Mouse (Mus musculus) limb, embryonic 14.5 days (tissue): ENCODE measurements around the gene Taf11. TPM values are rescaled to one million over a fixed set of nuclear protein-coding genes. Genes with fewer than 3 reads are reported as not detected.

Experiments
- ATAC-seq: fragments of 200-750 bp; cut with Nextera tagmentation; 2 replicates; pipeline ENCODE4 v1.8.0; 2017; ENCODE audit warnings: low read depth, moderate number of reproducible peaks, moderate TSS enrichment; ENCODE audit not compliant: low FRiP score
- DNase-seq: peaks from one replicate; pipeline ENCODE4 v3.0.0-alpha.2; 2015; ENCODE audit warnings: low spot score
- H3K27ac ChIP-seq: fragments of 300-500 bp; sonication (generic); replicated peaks from 2 replicates; pipeline ENCODE4 v1.5.1; 2014; ENCODE audit warnings: low read depth, mild to moderate bottlenecking, low read length, moderate library complexity, mixed read lengths
- H3K27me3 ChIP-seq: fragments of 300-500 bp; sonication (generic); 2 replicates; pipeline ENCODE4 v1.6.1; 2014; ENCODE audit warnings: low read length, mixed read lengths; ENCODE audit not compliant: control insufficient read depth, insufficient read depth
- H3K36me3 ChIP-seq: fragments of 300-500 bp; sonication (generic); 2 replicates; pipeline ENCODE4 v1.6.1; 2014; ENCODE audit warnings: mild to moderate bottlenecking, low read length, moderate library complexity, mixed read lengths; ENCODE audit not compliant: control insufficient read depth, insufficient read depth
- H3K4me1 ChIP-seq: fragments of 300-500 bp; sonication (generic); 2 replicates; pipeline ENCODE4 v1.6.1; 2014; ENCODE audit warnings: antibody characterized with exemption, low read length, mixed read lengths; ENCODE audit not compliant: control insufficient read depth, insufficient read depth
- H3K4me2 ChIP-seq: fragments of 300-500 bp; sonication (generic); replicated peaks from 2 replicates; pipeline ENCODE4 v1.6.1; 2014; ENCODE audit warnings: low read depth, mild to moderate bottlenecking, low read length, moderate library complexity; ENCODE audit not compliant: severe bottlenecking
- H3K4me3 ChIP-seq: fragments of 300-500 bp; sonication (generic); replicated peaks from 2 replicates; pipeline ENCODE4 v1.5.1; 2014; ENCODE audit warnings: low read length
- H3K9ac ChIP-seq: fragments of 300-500 bp; sonication (generic); 2 replicates; pipeline ENCODE4 v1.6.1; 2014; ENCODE audit warnings: mild to moderate bottlenecking, low read depth, low read length, moderate library complexity; ENCODE audit not compliant: severe bottlenecking
- H3K9me3 ChIP-seq: fragments of 300-500 bp; sonication (generic); 2 replicates; pipeline ENCODE4 v1.6.1; 2016; ENCODE audit warnings: low read length; ENCODE audit not compliant: control insufficient read depth
- POLR2A ChIP-seq: fragments of 200-500 bp; IDR thresholded peaks from 2 replicates; pipeline ENCODE4 v1.8.0; 2012; ENCODE audit warnings: inconsistent platforms, mild to moderate bottlenecking, moderate library complexity, borderline replicate concordance; ENCODE audit not compliant: insufficient read depth, insufficient read length; ENCODE audit errors: extremely low read depth
- WGBS: fragments of 180-500 bp; shearing (Covaris S2); extraction: QIAGEN DNeasy Blood & Tissue Kit; methylation state at CpG from one replicate; pipeline ENCODE4 v1.1.7; 2014; 5-methylcytosine and 5-hydroxymethylcytosine counted together
- polyA plus RNA-seq, 2 experiments: library from polyadenylated mRNA; depleted of rRNA in 1 of 2; stranded (reverse) in 1 of 2; unstranded in 1 of 2; fragments of >200 nt; fragmentation: Nextera tagmentation in 1 of 2; extraction: Ambion mirVana in 1 of 2; gene quantifications; 2 replicates each; pipeline versions ENCODE4 v1.2.1 to v1.2.3; 2012 to 2014

Taf11 gene
- polyA plus RNA-seq, 2 experiments = 43.1 to 65.2 TPM

GRCm38 (mm10) chr17:27883994-27884393 lies 25.6 kb downstream of the Taf11 start:
- H3K27ac ChIP-seq = no peak overlapping the region
- no peaks in the 10 kb centered on the region for H3K4me1 ChIP-seq
- DNase-seq (no peak), ATAC-seq (no peak)
- peaks cover 89% of the 10 kb centered on the region for H3K36me3 ChIP-seq
- 91% methylated on average over 6 of the region's 6 CpGs for WGBS
- H3K4me3 ChIP-seq = no peak overlapping the region
- no peak for TF ChIP-seq POLR2A
- no peaks in the 10 kb centered on the region for H3K9me3 ChIP-seq
- H3K4me2 ChIP-seq = no peak overlapping the region
- no peaks in the 10 kb centered on the region for H3K27me3 ChIP-seq
- H3K9ac ChIP-seq = no peak overlapping the region

DNA sequence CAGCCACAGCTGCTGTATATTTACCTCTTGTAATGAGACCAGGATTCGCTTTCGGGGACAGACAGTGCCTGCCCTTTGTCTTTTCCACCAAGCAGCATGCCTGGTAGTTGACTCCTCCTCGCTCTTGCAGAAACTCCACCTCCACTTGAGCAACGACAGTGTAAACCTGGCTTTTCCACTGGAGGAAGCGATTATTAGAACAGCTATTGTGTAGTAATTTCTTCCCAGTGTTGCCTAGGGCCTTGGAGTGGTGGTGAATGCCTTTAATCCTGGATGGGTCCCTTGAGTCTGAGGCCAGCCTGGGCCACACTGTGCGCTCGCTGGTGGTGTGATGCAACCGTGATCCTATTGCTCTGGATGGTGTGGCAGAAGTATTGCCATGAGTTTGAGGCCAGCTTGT lies 26.5 kb downstream of the Taf11 start:
- Histone ChIP-seq H3K9ac (no peak overlapping the region), H3K36me3 (peaks cover 86% of the 10 kb centered on the region)
- WGBS = 88% methylated on average over 8 of the region's 8 CpGs

GRCm38 (mm10) chr17:27881518-27881917 lies 28.1 kb downstream of the Taf11 start:
- 70% methylated on average over 11 of the region's 11 CpGs for WGBS
- no peak for TF ChIP-seq POLR2A
- no peak overlapping the region for H3K4me2 ChIP-seq
- no peak overlapping the region for H3K27ac ChIP-seq
- H3K27me3 ChIP-seq = no peaks in the 10 kb centered on the region
- no peak overlapping the region for H3K9ac ChIP-seq
- H3K4me3 ChIP-seq = no peak overlapping the region
- H3K9me3 ChIP-seq = no peaks in the 10 kb centered on the region
- no peaks in the 10 kb centered on the region for H3K4me1 ChIP-seq
- ATAC-seq (no peak), DNase-seq (peak; percentile 33)
- H3K36me3 ChIP-seq = peaks cover 81% of the 10 kb centered on the region

More for the DNA sequence above, 26.5 kb downstream of the Taf11 start:
- Histone ChIP-seq H3K4me1 (no peaks in the 10 kb centered on the region), H3K4me2 (no peak overlapping the region), H3K27me3 (no peaks in the 10 kb centered on the region), H3K4me3 (no peak overlapping the region), H3K27ac (no peak overlapping the region), H3K9me3 (no peaks in the 10 kb centered on the region)
- no peak for TF ChIP-seq POLR2A
- DNase-seq (no peak), ATAC-seq (no peak)

DNA sequence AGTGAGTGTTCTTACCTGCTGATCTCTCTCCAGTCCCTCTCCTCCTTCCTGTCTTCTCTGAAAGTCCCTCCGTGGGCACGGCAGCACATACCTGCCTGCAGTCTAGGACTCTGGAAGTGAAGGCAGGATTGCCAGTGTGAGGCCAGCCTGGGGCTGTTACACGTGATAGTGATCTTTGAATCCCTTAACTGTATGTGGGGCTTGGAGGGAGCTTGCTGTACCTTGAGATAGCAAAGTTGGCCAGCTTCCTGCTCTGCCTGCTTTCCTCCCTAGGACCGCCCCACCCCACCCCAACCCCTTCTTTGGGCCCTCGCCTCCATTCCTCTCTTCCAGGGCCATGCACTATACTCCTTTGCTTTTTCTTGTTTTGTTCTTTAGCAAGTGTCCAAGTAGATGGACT lies 35.1 kb downstream of the Taf11 start:
- Histone ChIP-seq H3K27ac (no peak overlapping the region), H3K4me3 (no peak overlapping the region), H3K27me3 (no peaks in the 10 kb centered on the region), H3K9ac (no peak overlapping the region), H3K36me3 (peaks cover 19% of the 10 kb centered on the region), H3K9me3 (no peaks in the 10 kb centered on the region), H3K4me1 (no peaks in the 10 kb centered on the region), H3K4me2 (no peak overlapping the region)
- TF ChIP-seq POLR2A = no peak
- DNase-seq (no peak), ATAC-seq (no peak)
- WGBS = 62% methylated on average over 5 of the region's 5 CpGs

- no peaks in the 10 kb centered on the region for H3K27me3 ChIP-seq
- H3K4me1 ChIP-seq = no peaks in the 10 kb centered on the region
- 57% methylated on average over 3 of the region's 3 CpGs for WGBS
- DNase-seq (no peak), ATAC-seq (no peak)
- H3K27ac ChIP-seq = no peak overlapping the region
- H3K9me3 ChIP-seq = no peaks in the 10 kb centered on the region
- no peak overlapping the region for H3K9ac ChIP-seq
- no peak overlapping the region for H3K4me3 ChIP-seq
- 0 out of 2 replicates have a peak, but pooled peaks cover 15% of the 10 kb centered on the region for H3K36me3 ChIP-seq
- H3K4me2 ChIP-seq = no peak overlapping the region
- no peak for TF ChIP-seq POLR2A
Observed at GRCm38 (mm10) chr17:27873583-27873982, 36.1 kb downstream of the Taf11 start.

DNA sequence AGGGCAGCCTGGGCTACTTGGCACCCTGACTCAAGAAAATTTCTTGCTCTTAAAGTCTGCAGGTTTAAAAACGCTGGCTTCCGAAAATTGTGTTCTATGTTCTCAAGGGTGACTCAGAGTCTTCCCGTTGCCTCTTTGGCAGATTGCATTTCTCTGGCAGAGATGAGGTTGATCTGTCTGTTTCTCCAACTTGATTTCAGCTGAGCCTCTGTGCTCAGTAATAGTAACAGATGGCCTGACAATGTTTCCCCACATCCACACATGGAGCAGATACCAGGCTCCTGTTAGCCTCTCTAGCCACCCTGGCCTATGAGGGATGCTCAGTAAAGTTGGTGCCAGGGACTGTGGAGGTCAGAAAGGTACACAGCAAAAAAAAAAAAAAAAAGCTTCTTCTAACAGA lies 37.8 kb downstream of the Taf11 start:
- no peaks in the 10 kb centered on the region for H3K9me3 ChIP-seq
- no peak overlapping the region for H3K27ac ChIP-seq
- H3K4me2 ChIP-seq = no peak overlapping the region
- 0 out of 2 replicates have a peak, but pooled peaks cover 8% of the 10 kb centered on the region for H3K36me3 ChIP-seq
- ATAC-seq (no peak), DNase-seq (no peak)
- H3K4me3 ChIP-seq = no peak overlapping the region
- H3K4me1 ChIP-seq = no peaks in the 10 kb centered on the region
- 81% methylated on average over 3 of the region's 3 CpGs for WGBS
- no peak overlapping the region for H3K9ac ChIP-seq
- no peak for TF ChIP-seq POLR2A
- no peaks in the 10 kb centered on the region for H3K27me3 ChIP-seq
